Mouse (Mus musculus) spleen, adult 2 months (tissue): ENCODE measurements around the gene Dip2b. TPM values are rescaled to one million over a fixed set of nuclear protein-coding genes. Genes with fewer than 3 reads are reported as not detected.
"Not testable (repeated sequence)": the region's sequence is repeated elsewhere in the genome, so short reads cannot be mapped to it uniquely, and the experiment has no call there.

Source experiments
- DNase-seq, 2 experiments: peaks; one replicate each; pipeline versions ENCODE4 v3.0.0 to v3.0.0-alpha.2; 2012 to 2021; ENCODE audit warnings: low spot score in 2 of 2, low read depth in 1 of 2
- H3K27ac ChIP-seq: fragments of 200-500 bp; 2 replicates; pipeline ENCODE4 v1.5.1; 2012; ENCODE audit warnings: low read length, inconsistent platforms; ENCODE audit not compliant: insufficient read depth
- H3K27me3 ChIP-seq: fragments of 200-500 bp; 2 replicates; pipeline ENCODE4 v1.6.1; 2012; ENCODE audit warnings: mild to moderate bottlenecking, moderate library complexity, low read length, inconsistent platforms; ENCODE audit not compliant: control insufficient read depth, insufficient read depth
- H3K36me3 ChIP-seq: fragments of 200-500 bp; 2 replicates; pipeline ENCODE4 v1.6.1; 2012; ENCODE audit warnings: mild to moderate bottlenecking, low read length, inconsistent platforms; ENCODE audit not compliant: control insufficient read depth, insufficient read depth
- H3K4me1 ChIP-seq: fragments of 200-500 bp; 2 replicates; pipeline ENCODE4 v1.6.1; 2011; ENCODE audit warnings: inconsistent platforms; ENCODE audit not compliant: control insufficient read depth, insufficient read depth, insufficient read length
- H3K4me3 ChIP-seq: fragments of 200-500 bp; 2 replicates; pipeline ENCODE4 v1.5.1; 2011; ENCODE audit warnings: mild to moderate bottlenecking, inconsistent platforms; ENCODE audit not compliant: insufficient read depth, insufficient read length; ENCODE audit errors: extremely low read depth
- CTCF ChIP-seq: fragments of 200-500 bp; IDR thresholded peaks from 2 replicates; pipeline ENCODE4 v1.5.1; 2011; ENCODE audit warnings: mild to moderate bottlenecking, inconsistent platforms; ENCODE audit not compliant: insufficient read depth, insufficient read length, insufficient replicate concordance; ENCODE audit errors: extremely low read depth
- POLR2A ChIP-seq: fragments of 200-500 bp; IDR thresholded peaks from 2 replicates; pipeline ENCODE4 v1.6.1; 2011; ENCODE audit warnings: low read depth, low read length, inconsistent platforms
- WGBS: fragments of 180-500 bp; shearing (Covaris S2); methylation state at CpG from one replicate; pipeline ENCODE4 v1.1.7; 2018; 5-methylcytosine and 5-hydroxymethylcytosine counted together
- polyA plus RNA-seq: library from polyadenylated mRNA; depleted of rRNA; stranded (reverse); fragments of >200 nt; gene quantifications from 2 replicates; pipeline ENCODE4 v1.2.3, GENCODE M21; 2012

Dip2b gene
- polyA plus RNA-seq, 1 experiment, result 12.2 TPM

DNA sequence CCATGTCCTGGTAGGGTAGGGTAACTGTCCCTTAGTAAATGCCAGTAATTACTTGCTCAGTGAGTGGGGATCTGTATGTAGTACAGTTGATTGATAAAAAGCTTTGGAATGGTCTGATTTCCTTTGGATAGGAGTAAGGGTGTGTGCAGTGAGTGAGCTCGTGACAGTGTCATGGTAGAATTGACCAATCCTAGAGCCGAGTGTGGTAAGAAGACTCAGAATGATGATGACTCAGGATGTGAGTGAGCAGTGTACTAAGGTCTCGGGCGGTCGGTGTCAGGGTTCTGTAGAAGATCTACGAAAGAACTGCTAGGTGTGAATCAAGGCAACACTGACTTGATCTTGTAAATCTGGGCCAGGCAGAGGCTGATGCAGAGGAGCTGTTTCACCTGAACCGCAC lies 207.5 kb downstream of the Dip2b start:
- peaks cover 36% of the 10 kb centered on the region for H3K36me3 ChIP-seq

DNA sequence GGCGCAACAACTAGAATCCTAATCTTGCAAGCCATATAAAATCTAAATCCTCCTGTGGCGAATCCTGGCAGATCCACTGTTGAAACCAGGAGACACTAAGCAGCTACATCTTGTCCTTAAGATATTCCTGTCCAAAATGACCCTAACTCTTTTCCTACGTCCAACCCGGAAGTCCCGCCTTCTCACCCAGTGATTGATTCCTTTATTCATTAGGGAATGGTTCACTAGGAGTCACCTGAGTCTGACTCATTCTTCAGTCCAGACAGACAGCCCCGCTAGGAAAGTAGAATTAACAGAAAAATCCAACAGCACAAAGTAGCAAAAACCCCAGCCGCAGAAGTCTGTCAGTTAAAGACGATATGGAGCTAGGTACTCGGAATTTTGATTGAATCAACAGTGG lies 208.8 kb downstream of the Dip2b start:
- Histone ChIP-seq H3K4me1 (no peaks in the 10 kb centered on the region), H3K36me3 (peaks cover 38% of the 10 kb centered on the region), H3K27ac (no peak overlapping the region), H3K27me3 (no peaks in the 10 kb centered on the region), H3K4me3 (no peak overlapping the region)
- WGBS, result 95% methylated on average over 9 of the region's 9 CpGs
- no peak for DNase-seq
- no peak for TF ChIP-seq CTCF
- TF ChIP-seq POLR2A, result no peak

More for the DNA sequence above, 207.5 kb downstream of the Dip2b start:
- H3K4me1 ChIP-seq, result no peaks in the 10 kb centered on the region
- H3K27ac ChIP-seq, result no peak overlapping the region
- H3K4me3 ChIP-seq, result no peak overlapping the region
- DNase-seq, result no peak
- H3K27me3 ChIP-seq, result no peaks in the 10 kb centered on the region
- TF ChIP-seq CTCF (no peak), POLR2A (no peak)
- 94% methylated on average over 7 of the region's 7 CpGs for WGBS

DNA sequence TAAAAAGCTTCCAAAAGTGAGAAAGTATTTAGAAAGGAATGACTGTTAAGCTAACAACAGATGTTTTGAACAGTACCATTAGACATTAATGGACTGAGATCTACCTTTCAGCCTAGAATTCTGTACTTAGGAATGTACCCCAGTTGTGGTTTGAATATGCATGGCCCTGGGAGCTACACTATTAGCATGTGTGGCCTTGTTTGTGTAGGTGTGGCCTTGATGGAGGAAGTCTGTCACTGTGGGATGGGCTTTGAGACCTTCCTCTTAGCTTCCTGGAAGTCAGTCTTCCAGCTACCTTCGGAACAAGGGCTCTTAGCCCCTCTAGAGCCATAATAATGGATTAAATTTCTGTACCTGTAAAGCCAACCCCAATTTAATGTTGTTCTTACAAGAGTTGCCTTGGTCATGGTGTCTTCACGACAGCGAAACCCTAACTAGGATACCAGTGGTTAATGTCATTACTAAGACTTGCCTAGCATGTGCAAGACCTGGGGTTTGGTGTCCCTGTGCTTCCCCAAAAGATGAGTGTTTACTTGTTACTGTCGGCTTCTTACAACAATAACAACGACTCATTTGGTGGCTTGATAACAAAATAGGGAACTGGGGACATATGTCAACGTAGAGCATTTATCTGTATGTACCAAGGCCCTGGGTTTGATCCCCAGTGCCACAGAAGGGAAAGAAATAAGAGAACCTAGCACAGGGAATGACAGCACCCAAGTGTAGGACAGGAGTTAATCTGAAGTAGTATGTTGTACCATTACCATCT lies 210.4 kb downstream of the Dip2b start:
- Histone ChIP-seq H3K36me3 (peaks cover 44% of the 10 kb centered on the region), H3K4me1 (no peaks in the 10 kb centered on the region), H3K4me3 (no peak overlapping the region), H3K27me3 (no peaks in the 10 kb centered on the region), H3K27ac (no peak overlapping the region)
- TF ChIP-seq CTCF, result no peak
- TF ChIP-seq POLR2A, result no peak
- no peak for DNase-seq
- WGBS, result 88% methylated on average over 6 of the region's 6 CpGs

DNA sequence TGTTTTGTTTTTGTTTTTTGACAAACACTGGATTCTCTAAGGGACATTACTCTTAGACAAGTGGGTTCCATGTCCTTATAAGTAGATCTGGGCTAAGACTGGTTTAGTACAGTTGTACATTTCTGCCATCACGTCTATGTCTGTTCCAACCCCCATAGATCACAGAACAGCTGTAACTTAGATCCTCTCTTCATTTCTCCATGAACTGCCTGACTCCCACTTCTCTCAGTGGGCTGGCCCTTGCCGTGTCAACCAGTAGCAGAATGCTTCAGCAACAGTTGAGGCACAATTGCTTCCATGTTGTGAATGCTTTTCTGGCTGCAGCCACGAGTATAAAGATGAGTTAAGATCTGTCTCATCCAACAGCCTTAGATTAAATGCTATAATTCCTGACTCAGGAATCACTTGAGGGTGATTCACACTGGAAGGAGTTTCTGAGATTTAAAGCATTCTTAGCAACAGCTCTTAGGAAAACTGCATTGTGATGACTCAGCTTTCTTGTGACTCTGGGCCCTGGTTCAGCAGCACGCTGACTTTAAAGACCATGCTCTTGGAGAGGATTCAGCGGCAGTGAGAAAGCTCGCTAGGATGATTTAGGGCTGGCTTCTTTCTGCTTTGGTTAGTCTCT lies 212.8 kb downstream of the Dip2b start:
- 92% methylated on average over 6 of the region's 6 CpGs for WGBS
- no peak for DNase-seq
- Histone ChIP-seq H3K4me1 (no peaks in the 10 kb centered on the region), H3K36me3 (peaks cover 51% of the 10 kb centered on the region), H3K27me3 (no peaks in the 10 kb centered on the region), H3K4me3 (no peak overlapping the region), H3K27ac (no peak overlapping the region)
- no peak for TF ChIP-seq POLR2A

DNA sequence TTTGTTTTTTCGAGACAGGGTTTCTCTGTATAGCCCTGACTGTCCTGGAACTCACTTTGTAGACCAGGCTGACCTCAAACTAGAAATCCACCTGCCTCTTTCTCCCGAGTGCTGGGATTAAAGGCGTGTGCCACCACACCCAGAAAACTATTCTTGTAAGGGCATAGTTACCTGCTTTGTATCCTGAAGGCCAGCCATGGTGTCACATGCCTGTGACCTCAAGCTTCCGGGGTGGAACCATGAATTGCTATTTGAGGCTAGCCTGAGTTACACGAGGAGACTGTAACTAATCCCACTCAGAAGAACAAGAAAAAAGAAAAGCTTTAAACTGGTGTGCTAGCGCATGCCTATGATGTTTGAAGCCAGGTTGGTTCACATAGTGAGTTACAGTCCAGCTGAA lies 217.9 kb downstream of the Dip2b start:
- TF ChIP-seq CTCF (no peak), POLR2A (no peak)
- H3K27ac ChIP-seq, result no peak overlapping the region

DNA sequence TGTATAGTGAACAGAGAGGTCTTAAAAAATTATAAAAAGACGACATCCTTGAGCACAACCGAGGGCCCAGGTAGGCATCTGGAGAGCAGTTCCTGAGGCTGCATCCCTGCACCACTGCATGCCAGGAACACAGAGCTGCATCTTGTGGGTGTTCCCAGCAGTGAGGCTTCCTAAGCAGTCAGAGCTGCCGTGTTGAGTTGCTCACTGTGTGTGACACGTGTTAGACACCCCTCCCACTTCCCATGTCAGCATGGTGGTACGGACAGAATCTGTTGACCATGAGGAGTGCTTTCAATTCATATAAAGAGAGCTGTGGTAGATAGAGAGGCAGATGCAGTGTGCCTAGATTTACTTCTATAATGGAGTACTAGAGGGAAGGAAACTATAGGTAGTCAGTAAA lies 218.8 kb downstream of the Dip2b start:
- no peak for DNase-seq
- H3K36me3 ChIP-seq, result peaks cover 46% of the 10 kb centered on the region
- H3K27me3 ChIP-seq, result no peaks in the 10 kb centered on the region
- no peak overlapping the region for H3K27ac ChIP-seq
- no peak overlapping the region for H3K4me3 ChIP-seq
- TF ChIP-seq POLR2A, result no peak
- no peak for TF ChIP-seq CTCF
- no peaks in the 10 kb centered on the region for H3K4me1 ChIP-seq
- 92% methylated on average over 5 of the region's 5 CpGs for WGBS

More for the DNA sequence above, 217.9 kb downstream of the Dip2b start:
- H3K4me3 ChIP-seq, result no peak overlapping the region
- no peak for DNase-seq
- 91% methylated on average over 6 of the region's 6 CpGs for WGBS
- peaks cover 47% of the 10 kb centered on the region for H3K36me3 ChIP-seq
- no peaks in the 10 kb centered on the region for H3K27me3 ChIP-seq
- no peaks in the 10 kb centered on the region for H3K4me1 ChIP-seq

DNA sequence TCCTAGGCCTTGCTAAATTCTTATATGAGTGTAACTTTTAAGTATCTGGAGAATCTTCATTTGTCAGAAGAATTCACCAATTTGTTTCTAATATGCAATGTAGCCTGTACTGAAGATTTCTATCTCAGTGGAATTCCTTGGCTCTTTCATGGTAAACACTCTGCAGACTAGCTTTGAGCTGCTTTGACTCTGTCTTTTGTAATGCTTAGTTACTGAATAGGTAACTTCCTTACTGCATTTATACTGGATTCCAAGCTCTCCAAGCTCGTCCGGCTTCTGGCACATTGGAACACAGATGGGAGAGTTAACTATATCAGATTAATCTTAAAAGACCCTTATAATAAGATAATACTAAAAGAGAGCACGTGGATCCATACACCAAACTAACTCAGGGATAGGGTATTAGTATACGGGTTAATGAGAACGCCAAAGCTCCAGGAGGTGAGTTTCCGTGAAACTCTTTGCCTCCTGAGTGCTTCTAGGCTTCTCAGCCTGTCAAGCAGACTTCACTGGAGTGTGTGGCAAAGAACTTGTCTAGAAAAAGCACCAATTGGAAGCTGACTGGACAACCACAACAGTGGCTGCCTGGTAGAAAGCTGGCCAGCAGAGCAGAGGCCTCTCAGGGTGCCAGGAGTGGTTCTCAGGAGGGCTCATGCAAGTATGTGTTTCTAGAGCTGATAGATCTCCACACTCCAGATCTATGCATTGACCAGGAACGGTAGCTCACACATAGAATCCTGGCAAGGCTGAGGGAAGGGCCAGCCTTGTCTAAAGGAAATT lies 220.4 kb downstream of the Dip2b start:
- peaks cover 38% of the 10 kb centered on the region for H3K36me3 ChIP-seq
- no peak overlapping the region for H3K4me3 ChIP-seq
- no peaks in the 10 kb centered on the region for H3K4me1 ChIP-seq
- TF ChIP-seq CTCF, result no peak
- TF ChIP-seq POLR2A, result no peak
- no peaks in the 10 kb centered on the region for H3K27me3 ChIP-seq
- 98% methylated on average over 7 of the region's 7 CpGs for WGBS
- no peak overlapping the region for H3K27ac ChIP-seq
- DNase-seq, result no peak

DNA sequence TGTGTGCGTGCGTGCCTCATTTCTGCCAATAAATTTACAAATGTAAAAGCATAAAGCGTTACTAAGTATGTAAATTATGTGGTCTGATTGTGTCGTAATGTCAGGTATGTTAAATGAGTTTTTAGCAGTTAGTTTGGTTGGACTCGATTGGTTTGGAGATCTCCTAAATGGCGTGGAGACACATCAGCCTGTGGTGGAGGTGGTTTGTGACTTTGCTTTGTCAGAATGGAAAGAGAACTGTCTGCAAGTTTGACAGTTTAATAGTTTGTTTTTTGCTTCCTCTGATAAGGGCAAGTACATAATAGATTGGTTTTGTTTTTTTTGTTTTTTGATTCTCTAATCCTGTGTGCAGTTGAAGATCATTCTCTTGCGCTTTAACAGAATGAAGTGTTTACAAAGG lies 221.9 kb downstream of the Dip2b start:
- H3K36me3 ChIP-seq, result peaks cover 24% of the 10 kb centered on the region
- H3K4me3 ChIP-seq, H3K4me1 ChIP-seq, DNase-seq, H3K27ac ChIP-seq, H3K27me3 ChIP-seq: not testable (repeated sequence)
- WGBS, result 70% methylated on average over 7 of the region's 7 CpGs
